Mouse (Mus musculus) R1 (cell line): ENCODE data around the gene Kiss1r.
A peak's percentile ranks its signal among the peaks of the same experiment; 100 is the strongest.

ENCODE experiments used
- DNase-seq: peaks from one replicate; pipeline ENCODE4 v3.0.0-alpha.2; 2018; ENCODE audit warnings: low read depth, low spot score

The Kiss1r gene

GRCm38 (mm10) chr10:79969124-79969568 lies 52.4 kb downstream of the Kiss1r start:
- DNase-seq: peak; percentile 60

GRCm38 (mm10) chr10:79970415-79971182 lies 53.8 kb downstream of the Kiss1r start, which contains the start of gene Grin3b:
Gene Grin3b (plus strand): TSS chr10:79970715.
- DNase-seq: no peak

- DNase-seq: peak; percentile 57
These were observed 54.4 kb downstream of the Kiss1r start for GRCm38 (mm10) chr10:79971183-79971497.
